Mouse (Mus musculus): ENCODE results near the gene Anp32b. TPM values are rescaled to one million over a fixed set of nuclear protein-coding genes. Genes with fewer than 3 reads are reported as not detected.

Gene Anp32b
- total and polyA plus RNA-seq, 2 experiments from 2014 or later, result 9.2 to 76.0 TPM

- TF ChIP-seq EP300 (IDR thresholded peaks at IDR 0.05; ENCODE audit: low read depth) (no peak), CTCF (IDR thresholded peaks at IDR 0.05; ENCODE audit: low read depth) (peak; percentile 68)
- DNase-seq (ENCODE audit: low spot score), result peak; percentile 5
- Histone ChIP-seq H3K9ac (replicated peaks; ENCODE audit: low read depth, low read length) (no peak overlapping the region), H3K4me1 (ENCODE audit: control insufficient read depth, insufficient read depth) (no peaks in the 10 kb centered on the region), H3K4me2 (ENCODE audit: low read depth, low read length) (no peak overlapping the region), H3K9me3 (replicated peaks; ENCODE audit: control insufficient read depth, low read length) (no peaks in the 10 kb centered on the region), H3K36me3 (replicated peaks; ENCODE audit: control insufficient read depth, insufficient read depth, low read length) (peaks cover 43% of the 10 kb centered on the region), H3K27me3 (ENCODE audit: control insufficient read depth, insufficient read depth, low read length) (no peaks in the 10 kb centered on the region), H3K27ac (ENCODE audit: low read depth) (no peak overlapping the region), H3K4me3 (ENCODE audit: low read depth, low read length) (no peak overlapping the region)
- WGBS, result 14% methylated on average over 4 of the region's 4 CpGs
- no peak for ATAC-seq (ENCODE audit: insufficient read depth, low read depth)
Measured at GRCm38 (mm10) chr4:46498976-46499375, 48.3 kb downstream of the Anp32b start.

- H3K9ac ChIP-seq (replicated peaks; ENCODE audit: low read depth, low read length), result no peak overlapping the region
- H3K4me3 ChIP-seq (ENCODE audit: low read depth, low read length), result no peak overlapping the region
- H3K4me1 ChIP-seq (ENCODE audit: control insufficient read depth, insufficient read depth), result 0 out of 2 replicates have a peak, but pooled peaks cover 7% of the 10 kb centered on the region
- no peaks in the 10 kb centered on the region for H3K27me3 ChIP-seq (ENCODE audit: control insufficient read depth, insufficient read depth, low read length)
- no peaks in the 10 kb centered on the region for H3K9me3 ChIP-seq (replicated peaks; ENCODE audit: control insufficient read depth, low read length)
- no peak for ATAC-seq (ENCODE audit: insufficient read depth, low read depth)
- TF ChIP-seq EP300 (IDR thresholded peaks at IDR 0.05; ENCODE audit: low read depth) (no peak), CTCF (IDR thresholded peaks at IDR 0.05; ENCODE audit: low read depth) (no peak)
- DNase-seq (ENCODE audit: low spot score), result peak; percentile 3
- no peak overlapping the region for H3K4me2 ChIP-seq (ENCODE audit: low read depth, low read length)
- no peak overlapping the region for H3K27ac ChIP-seq (ENCODE audit: low read depth)
- 74% methylated on average over 16 of the region's 16 CpGs for WGBS
- peaks cover 44% of the 10 kb centered on the region for H3K36me3 ChIP-seq (replicated peaks; ENCODE audit: control insufficient read depth, insufficient read depth, low read length)
Measured at GRCm38 (mm10) chr4:46502606-46503502, 52.2 kb downstream of the Anp32b start.

GRCm38 (mm10) chr4:46503881-46504280 is 53.2 kb downstream of the Anp32b start:
- H3K36me3 ChIP-seq (replicated peaks; ENCODE audit: control insufficient read depth, insufficient read depth, low read length), result peaks cover 44% of the 10 kb centered on the region
- no peak overlapping the region for H3K27ac ChIP-seq (ENCODE audit: low read depth)
- H3K9ac ChIP-seq (replicated peaks; ENCODE audit: low read depth, low read length), result no peak overlapping the region
- no peak overlapping the region for H3K4me3 ChIP-seq (ENCODE audit: low read depth, low read length)
- ATAC-seq (ENCODE audit: insufficient read depth, low read depth), result no peak
- TF ChIP-seq EP300 (IDR thresholded peaks at IDR 0.05; ENCODE audit: low read depth) (no peak), CTCF (IDR thresholded peaks at IDR 0.05; ENCODE audit: low read depth) (no peak)
- no peaks in the 10 kb centered on the region for H3K9me3 ChIP-seq (replicated peaks; ENCODE audit: control insufficient read depth, low read length)
- H3K4me2 ChIP-seq (ENCODE audit: low read depth, low read length), result no peak overlapping the region
- 49% methylated on average over 3 of the region's 3 CpGs for WGBS
- 0 out of 2 replicates have a peak, but pooled peaks cover 7% of the 10 kb centered on the region for H3K4me1 ChIP-seq (ENCODE audit: control insufficient read depth, insufficient read depth)
- DNase-seq (ENCODE audit: low spot score), result peak; percentile 3
- no peaks in the 10 kb centered on the region for H3K27me3 ChIP-seq (ENCODE audit: control insufficient read depth, insufficient read depth, low read length)

GRCm38 (mm10) chr4:46505361-46506057 is 54.8 kb downstream of the Anp32b start:
- no peak for ATAC-seq (ENCODE audit: insufficient read depth, low read depth)
- no peak overlapping the region for H3K9ac ChIP-seq (replicated peaks; ENCODE audit: low read depth, low read length)
- no peak for TF ChIP-seq CTCF (IDR thresholded peaks at IDR 0.05; ENCODE audit: low read depth)
- 59% methylated on average over 8 of the region's 8 CpGs for WGBS
- 0 out of 2 replicates have a peak, but pooled peaks cover 7% of the 10 kb centered on the region for H3K4me1 ChIP-seq (ENCODE audit: control insufficient read depth, insufficient read depth)
- no peak overlapping the region for H3K27ac ChIP-seq (ENCODE audit: low read depth)
- DNase-seq (ENCODE audit: low spot score), result no peak
- no peak overlapping the region for H3K4me2 ChIP-seq (ENCODE audit: low read depth, low read length)
- H3K27me3 ChIP-seq (ENCODE audit: control insufficient read depth, insufficient read depth, low read length), result no peaks in the 10 kb centered on the region
- peaks cover 39% of the 10 kb centered on the region for H3K36me3 ChIP-seq (replicated peaks; ENCODE audit: control insufficient read depth, insufficient read depth, low read length)
- H3K9me3 ChIP-seq (replicated peaks; ENCODE audit: control insufficient read depth, low read length), result no peaks in the 10 kb centered on the region
- no peak overlapping the region for H3K4me3 ChIP-seq (ENCODE audit: low read depth, low read length)

GRCm38 (mm10) chr4:46506801-46507610 is 56.3 kb downstream of the Anp32b start:
- WGBS, result 1% methylated on average over 88 of the region's 94 CpGs

More at GRCm38 (mm10) chr4:46506801-46507610, 56.3 kb downstream of the Anp32b start:
- 0 out of 2 replicates have a peak, but pooled peaks cover 7% of the 10 kb centered on the region for H3K4me1 ChIP-seq (ENCODE audit: control insufficient read depth, insufficient read depth)
- peak overlapping the region; percentile 34; the same call in 1 of the 2 replicates for H3K27ac ChIP-seq (ENCODE audit: low read depth)
- H3K27me3 ChIP-seq (ENCODE audit: control insufficient read depth, insufficient read depth, low read length), result no peaks in the 10 kb centered on the region
- peak overlapping the region; percentile 60 for H3K4me3 ChIP-seq (ENCODE audit: low read depth, low read length)
- TF ChIP-seq EP300 (IDR thresholded peaks at IDR 0.05; ENCODE audit: low read depth) (no peak), CTCF (IDR thresholded peaks at IDR 0.05; ENCODE audit: low read depth) (no peak)
- H3K9ac ChIP-seq (replicated peaks; ENCODE audit: low read depth, low read length), result peak overlapping the region; percentile 56
- peak; percentile 98 for ATAC-seq (ENCODE audit: insufficient read depth, low read depth)
- no peaks in the 10 kb centered on the region for H3K9me3 ChIP-seq (replicated peaks; ENCODE audit: control insufficient read depth, low read length)
- peaks cover 24% of the 10 kb centered on the region for H3K36me3 ChIP-seq (replicated peaks; ENCODE audit: control insufficient read depth, insufficient read depth, low read length)
- peak overlapping the region; percentile 96 for H3K4me2 ChIP-seq (ENCODE audit: low read depth, low read length)
- DNase-seq (ENCODE audit: low spot score), result peak; percentile 96
